Mouse (Mus musculus): ENCODE results near the gene Gm17387.

- TF ChIP-seq POLR2A (IDR thresholded peaks at IDR 0.05; ENCODE audit: control insufficient read depth in 1 of 2, insufficient read depth in 1 of 2, low read depth in 1 of 2, low read length in 2 of 2, poor library complexity in 1 of 2) = no peak
- TF ChIP-seq ZNF384 (IDR thresholded peaks at IDR 0.05; ENCODE audit: low read depth, low read length) = no peak
- TF ChIP-seq NELFE (IDR thresholded peaks at IDR 0.05; ENCODE audit: low read depth, low read length) = no peak
- TF ChIP-seq MAFK (IDR thresholded peaks at IDR 0.05; ENCODE audit: borderline replicate concordance, low read depth, low read length) = no peak
- TF ChIP-seq TAL1 (IDR thresholded peaks at IDR 0.05; ENCODE audit: low read length) = no peak
- TF ChIP-seq MAZ (IDR thresholded peaks at IDR 0.05; ENCODE audit: low read depth, low read length) = no peak
- no peak for TF ChIP-seq CTCF (IDR thresholded peaks at IDR 0.05 in 2 of 3, conservative IDR thresholded peaks at IDR 0.05 in 1 of 3; ENCODE audit: control insufficient read depth in 1 of 3, insufficient read depth in 1 of 3, low read depth in 2 of 3, low read length in 3 of 3, poor library complexity in 1 of 3, severe bottlenecking in 1 of 3)
- no peak for TF ChIP-seq MXI1 (IDR thresholded peaks at IDR 0.05; ENCODE audit: low read depth, low read length)
- TF ChIP-seq GATA1 (IDR thresholded peaks at IDR 0.05; ENCODE audit: low read depth, low read length) = no peak
- TF ChIP-seq KAT2A (conservative IDR thresholded peaks at IDR 0.05; ENCODE audit: low read depth, low read length) = no peak
Observed at GRCm38 (mm10) chr7:141058601-141059341, 29.8 kb downstream of the Gm17387 start.
